Mouse (Mus musculus) cerebellum, adult 9-11 months (tissue): Measurements from ENCODE around the gene Lefty1.
"Not testable (repeated sequence)": the region's sequence is repeated elsewhere in the genome, so short reads cannot be mapped to it uniquely, and the experiment has no call there.

Experiments used
- DNase-seq: peaks from one replicate; pipeline ENCODE4 v3.0.0; 2022

Lefty1 gene

DNA sequence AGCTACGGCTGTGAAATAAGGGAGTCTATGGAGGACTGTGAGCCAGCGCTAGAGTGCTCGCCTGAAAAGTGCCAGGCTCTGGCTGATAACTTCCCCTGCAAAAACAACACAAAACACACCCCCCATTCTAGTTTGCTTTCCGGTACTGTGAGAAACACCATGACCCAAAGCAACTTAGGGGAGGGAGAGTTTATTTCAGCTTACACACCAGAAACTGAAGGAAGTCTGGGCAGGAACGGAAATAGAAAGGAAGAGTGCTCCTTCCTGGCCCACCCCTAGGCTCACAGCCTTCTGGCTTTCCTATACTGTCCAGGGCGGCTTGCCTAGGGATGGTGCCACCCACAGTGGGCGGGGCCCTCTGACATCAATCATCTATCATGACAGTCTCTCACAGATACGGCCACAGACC is 22.2 kb downstream of the Lefty1 start:
- no peak for DNase-seq

DNA sequence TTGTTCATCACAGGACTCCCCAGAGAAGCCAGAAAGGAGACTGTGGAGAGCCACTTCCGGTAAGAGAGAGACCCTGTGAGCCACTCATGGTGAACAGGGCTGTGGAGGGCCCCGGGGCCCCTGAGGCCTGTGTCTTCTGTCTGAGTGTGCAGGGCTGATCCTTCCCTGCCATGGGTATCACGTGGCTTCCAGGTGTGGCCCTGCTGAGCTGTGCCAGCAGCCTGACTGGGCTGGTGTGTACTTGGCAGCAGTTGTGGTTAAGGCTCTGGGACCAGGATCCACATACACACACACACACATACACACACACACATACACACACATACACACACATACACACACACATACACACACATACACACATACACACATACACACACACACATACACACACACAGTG is 23.2 kb downstream of the Lefty1 start:
- DNase-seq, result no peak

DNA sequence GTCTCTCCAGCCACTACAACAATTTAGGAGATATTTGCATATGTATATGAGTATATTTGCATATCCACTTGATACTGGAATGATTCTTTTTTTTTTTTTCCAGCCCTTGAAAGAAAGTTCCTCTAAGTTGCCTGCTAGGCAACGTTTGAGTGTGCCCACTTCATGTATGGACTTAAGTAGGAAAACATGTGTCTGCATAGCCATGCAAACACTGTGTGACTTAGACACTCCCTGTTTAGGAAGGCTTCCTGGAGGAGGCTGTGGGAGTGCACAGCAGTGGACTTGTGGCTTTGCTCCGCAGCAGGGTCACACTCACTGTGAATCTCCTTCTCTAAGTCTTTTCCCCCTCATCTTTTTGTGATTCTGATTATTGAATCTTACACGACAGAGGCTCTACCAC is 24.0 kb downstream of the Lefty1 start:
- DNase-seq, result no peak

DNA sequence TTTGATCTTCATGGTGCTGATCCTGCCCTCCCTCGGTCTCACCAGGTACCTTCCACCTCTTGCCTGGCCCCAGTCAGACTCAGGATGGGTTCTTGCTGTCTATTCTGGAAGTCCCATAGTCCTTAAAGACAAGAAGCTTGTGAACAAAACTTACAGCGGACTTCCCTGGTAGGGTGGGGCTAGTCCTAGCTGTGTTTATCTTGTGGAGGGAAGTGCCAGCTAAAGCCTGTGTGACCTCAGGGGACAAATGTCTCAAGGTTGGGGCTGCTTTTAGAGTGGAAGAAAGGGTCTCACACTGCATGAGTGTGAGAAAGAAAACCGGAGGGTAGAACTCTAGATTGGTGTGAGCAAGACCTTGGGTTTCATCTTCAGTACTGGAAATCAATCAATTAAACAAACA is 31.0 kb downstream of the Lefty1 start:
- DNase-seq, result no peak

DNA sequence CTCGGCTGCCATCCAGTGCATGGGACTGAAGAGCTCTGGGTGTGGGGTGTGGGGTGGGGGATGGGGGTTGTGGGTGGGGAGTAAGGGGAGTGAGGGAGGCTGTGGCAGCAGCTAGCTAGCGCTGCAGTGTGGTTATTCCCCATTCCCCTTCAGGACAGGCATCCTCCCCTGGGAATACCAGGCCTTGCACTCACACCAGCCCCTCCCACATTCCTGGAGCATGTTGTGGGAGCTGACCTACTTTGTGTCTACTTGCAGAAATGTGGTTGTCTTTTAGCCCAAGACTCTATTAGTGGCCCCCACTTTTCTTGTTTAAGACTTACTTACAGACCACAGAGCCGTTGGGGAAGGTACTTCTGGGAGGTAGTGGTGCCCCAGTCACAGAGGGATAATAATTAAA is 31.7 kb downstream of the Lefty1 start:
- DNase-seq, result no peak

DNA sequence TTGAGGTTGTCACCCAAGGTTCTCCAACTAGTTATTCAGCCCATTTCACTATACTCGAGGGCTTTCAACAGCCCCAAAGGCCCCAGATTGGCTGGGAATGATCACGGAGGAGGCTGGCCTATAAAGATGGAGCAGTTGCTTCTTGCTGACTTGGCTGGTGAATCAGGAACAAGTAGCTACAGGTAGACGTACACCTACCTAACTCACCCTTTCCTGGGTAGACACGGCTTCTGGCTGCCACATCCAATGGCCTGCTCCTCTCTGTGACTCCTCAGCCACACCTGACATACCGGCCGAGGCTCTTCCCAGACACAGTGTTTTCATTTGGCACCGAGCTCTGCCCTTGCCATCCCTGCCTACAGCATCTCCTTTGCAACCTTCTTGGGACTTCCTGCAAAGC is 32.4 kb downstream of the Lefty1 start:
- DNase-seq, result no peak

DNA sequence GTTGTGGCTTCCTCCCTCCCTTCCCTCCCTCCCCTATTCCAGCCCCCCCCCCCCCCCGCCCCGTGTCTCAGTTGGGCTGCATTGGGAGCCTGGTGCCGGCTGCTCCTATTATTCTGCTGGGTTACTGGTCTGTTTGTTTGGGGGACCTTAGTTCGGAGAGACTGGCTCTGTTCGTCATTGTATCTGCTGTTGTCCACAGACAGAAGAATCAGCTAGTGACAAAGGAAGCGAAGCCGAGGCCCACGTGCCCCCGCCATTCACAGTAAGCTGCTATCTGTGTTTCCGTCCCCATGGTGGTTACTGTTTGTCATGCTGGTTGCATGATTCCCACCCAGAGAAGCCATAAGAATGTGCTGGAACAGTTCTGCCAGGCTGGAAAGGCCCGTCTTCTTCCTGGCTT is 38.1 kb downstream of the Lefty1 start:
- peak; percentile 24 for DNase-seq

DNA sequence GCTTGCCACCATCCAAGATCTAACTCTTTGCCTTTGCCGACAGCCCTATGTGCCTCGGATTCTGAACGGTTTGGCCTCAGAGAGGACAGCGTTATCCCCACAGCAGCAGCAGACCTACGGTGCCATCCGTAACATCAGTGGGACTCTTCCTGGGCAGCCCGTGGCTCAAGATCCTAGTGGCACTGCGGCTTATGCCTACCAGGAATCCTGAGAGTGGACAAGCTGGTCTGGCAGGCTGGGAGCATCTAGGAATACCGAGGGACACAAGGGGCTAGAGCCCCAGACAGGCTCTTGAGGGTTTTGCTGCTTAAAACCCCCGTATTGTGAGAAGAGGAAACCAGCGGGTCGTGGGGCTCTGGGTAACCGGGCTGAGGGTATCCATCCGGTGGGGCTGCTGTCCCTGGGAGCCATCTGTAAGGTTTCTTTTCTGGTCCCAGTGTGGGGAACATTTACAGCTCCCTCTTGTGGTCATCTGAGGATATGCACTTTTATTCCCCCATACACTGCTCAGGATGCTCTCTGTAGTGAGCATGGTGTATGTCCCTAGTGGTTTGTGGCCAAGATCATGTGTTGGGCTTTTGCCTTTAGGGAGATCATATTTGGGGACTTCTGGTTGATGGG is 39.4 kb downstream of the Lefty1 start:
- no peak for DNase-seq

DNA sequence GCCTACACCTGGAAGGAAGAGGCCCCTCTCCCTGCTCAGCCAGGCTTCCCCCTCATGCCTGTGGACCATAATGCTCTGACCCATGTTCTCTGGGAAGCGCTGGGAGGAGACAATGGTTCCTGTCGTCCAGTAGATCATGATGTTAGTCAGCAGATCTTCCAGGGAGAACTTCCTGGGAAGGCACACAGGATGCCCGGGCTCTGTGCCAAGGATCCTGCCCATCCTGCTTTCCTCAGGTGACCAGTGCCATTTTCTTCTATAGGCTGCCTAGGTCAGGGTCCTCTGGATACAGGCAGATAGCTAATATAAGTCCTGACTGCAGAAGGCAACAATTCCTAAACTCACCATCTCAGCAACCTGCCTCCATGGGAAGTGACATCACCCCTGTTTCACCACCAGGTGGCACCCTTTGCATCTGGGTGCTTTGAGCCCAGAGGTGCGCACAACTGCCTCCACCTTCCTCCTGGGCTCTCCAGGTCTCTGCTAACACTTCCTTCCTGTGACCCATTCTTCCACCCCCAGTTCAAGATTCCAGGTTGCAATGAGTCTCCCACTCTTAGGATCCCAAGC is 41.4 kb downstream of the Lefty1 start:
- no peak for DNase-seq

DNA sequence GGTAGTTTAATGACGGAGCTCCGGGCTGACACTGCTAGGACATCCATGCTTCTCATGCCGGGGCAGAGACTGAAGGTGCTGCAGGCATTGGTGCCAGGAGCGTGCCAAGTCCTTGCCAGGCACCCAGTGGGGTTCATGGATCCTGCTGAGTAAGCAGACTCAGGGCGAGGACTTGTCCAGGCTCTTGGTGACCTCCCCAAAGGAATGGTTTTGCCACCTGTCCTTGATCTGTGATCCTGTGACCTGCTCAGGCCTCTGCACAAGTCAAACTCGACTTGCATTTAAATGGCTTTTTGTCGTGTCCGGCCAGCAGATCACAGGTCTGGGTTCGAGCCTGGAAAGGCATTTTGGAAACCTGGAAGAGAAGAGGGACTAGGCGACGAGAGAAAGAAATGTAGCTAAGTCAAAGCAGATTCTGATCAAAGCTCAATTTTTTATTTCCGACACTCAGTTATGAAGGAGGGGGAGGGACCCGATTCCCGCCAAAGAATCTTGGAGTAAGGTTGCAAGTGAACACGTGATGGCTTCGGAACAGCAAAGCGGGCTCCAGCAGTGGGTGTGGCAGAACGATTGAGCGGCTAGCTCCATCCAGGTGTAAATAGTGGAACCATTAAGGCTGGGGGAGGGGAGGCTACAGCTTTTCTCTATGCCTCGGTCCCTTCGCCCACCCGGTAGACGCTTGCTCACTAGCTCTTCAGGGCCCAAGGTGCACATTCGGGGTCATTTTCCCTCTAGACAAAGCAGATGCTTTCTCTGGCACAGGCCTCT is 44.8 kb downstream of the Lefty1 start:
- no peak for DNase-seq

DNA sequence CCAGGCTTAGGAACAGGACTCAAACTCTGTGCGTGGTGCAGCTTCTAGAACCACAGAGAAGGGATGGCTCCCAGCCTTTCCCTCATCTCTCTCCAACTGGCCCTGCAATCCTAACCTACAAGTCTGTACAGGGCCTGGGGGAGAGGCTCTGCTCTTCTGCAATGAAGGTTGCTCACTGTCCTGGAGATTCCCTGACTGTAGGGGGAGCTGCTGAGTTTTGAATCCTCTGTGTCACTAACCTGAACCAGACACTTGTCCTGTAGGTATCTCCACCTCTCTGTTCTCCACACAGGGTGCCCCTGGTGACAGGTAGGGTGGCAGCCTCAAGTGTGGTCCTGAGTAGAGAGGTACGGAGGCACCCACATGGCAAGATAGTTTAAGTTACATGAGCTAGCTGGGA is 45.6 kb downstream of the Lefty1 start:
- no peak for DNase-seq

DNA sequence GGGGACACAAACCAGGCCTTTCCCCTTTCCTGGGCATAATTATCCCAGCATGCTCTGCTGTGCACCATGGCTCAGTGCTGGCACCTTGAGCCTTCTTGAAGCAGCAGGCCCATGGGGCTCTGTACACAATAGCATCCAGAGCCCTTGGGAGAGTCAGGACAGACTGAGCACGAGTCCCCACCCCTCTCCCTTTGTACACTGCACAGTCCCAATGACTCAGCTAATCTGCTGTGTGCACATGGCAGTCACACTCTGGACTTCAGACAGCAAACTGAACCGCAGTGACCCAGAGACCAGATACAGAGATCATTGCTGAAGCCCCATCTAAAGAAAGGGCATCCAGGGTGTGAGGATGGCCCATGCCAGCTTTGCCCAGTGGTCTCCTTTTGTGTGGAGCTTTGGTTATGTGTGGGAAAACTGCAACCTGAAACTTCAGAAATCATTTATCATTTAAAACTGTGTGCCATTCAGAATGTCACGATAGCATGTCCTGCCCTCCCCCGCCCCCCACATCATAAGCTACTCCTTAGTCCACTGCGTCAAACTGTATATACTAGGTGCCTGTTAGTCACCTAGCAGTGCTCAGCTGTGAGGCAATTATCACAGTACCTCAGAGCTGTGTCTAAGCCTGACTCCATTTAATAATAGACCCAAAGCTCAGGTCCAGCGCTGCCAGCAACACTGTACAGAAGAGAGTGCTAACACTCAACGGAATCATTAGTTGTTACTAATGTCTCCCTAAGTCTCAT is 46.6 kb downstream of the Lefty1 start:
- DNase-seq, result not testable (repeated sequence)

DNA sequence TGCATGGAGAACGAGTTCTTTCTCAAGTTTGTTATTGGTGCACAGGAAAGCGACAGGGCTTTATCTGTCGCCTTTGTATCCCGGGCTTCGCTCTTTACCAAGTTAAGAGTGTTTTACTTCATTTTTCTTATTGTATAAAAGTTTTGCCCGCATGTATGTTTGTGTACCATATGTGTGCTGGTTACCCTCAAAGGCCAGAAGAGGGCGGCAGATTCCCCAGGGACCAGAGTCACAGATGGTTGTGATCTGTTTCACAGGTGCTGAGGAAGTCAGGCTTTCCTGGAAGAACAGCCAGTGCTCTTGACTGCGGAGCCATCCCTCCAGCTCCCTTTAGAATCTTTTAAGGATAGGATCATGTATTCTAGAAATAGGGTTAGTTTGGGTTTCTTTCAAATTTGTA is 51.9 kb downstream of the Lefty1 start:
- DNase-seq, result no peak

DNA sequence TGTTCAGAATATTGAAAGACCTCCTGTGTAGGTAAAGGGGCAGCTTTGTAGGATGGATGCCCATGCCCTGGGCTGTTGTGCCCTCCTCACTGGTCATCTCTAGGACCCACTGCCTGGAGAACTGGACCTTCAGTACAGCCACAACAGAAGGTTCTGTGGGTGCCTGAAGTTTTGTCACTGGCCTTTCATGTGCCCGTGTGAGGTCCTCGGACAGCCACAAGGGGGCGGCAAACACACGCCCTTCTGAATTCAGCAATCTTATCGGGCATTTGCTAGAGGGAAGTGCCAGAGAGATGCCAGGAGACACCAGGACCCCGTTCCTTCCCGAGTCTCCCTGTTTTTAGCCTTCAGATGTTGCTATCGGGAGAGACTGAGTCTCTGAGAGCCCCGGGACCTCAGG is 52.9 kb downstream of the Lefty1 start:
- DNase-seq, result peak; percentile 61
